Mouse (Mus musculus): Measurements from ENCODE around the gene Rpusd3. TPM values are rescaled to one million over a fixed set of nuclear protein-coding genes. Genes with fewer than 3 reads are reported as not detected.

Gene Rpusd3
- polyA plus RNA-seq, 1 experiment from 2014 or later: 22.2 TPM

Small RNAs within 50 kb of the gene (microRNA-seq; reads per million reads assigned to microRNA genes)
- gene Gm24387: not detected

Other genes with a start within 250 kb of the Rpusd3 start
- 0.44 and 0.70 TPM in 2 replicates for gene Lhfpl4, start 224.0 kb downstream of the Rpusd3 start, polyA plus RNA-seq (2016; fragmentation: Nextera tagmentation; extraction: Ambion mirVana)
- 24.8 and 26.5 TPM in 2 replicates for gene Mtmr14, start 181.5 kb downstream of the Rpusd3 start, polyA plus RNA-seq (2016; fragmentation: Nextera tagmentation; extraction: Ambion mirVana)
- 0.02 TPM in 1 of 2 replicates, not detected in the other for gene Cpne9, start 137.0 kb downstream of the Rpusd3 start, polyA plus RNA-seq (2016; fragmentation: Nextera tagmentation; extraction: Ambion mirVana)
- gene Brpf1, start 112.2 kb downstream of the Rpusd3 start, polyA plus RNA-seq (2016; fragmentation: Nextera tagmentation; extraction: Ambion mirVana): 15.8 and 16.0 TPM in 2 replicates
- gene Ogg1, start 92.4 kb downstream of the Rpusd3 start, polyA plus RNA-seq (2016; fragmentation: Nextera tagmentation; extraction: Ambion mirVana): 8.7 and 9.1 TPM in 2 replicates
- 31.5 TPM in 2 replicates for gene Camk1, start 75.4 kb downstream of the Rpusd3 start, polyA plus RNA-seq (2016; fragmentation: Nextera tagmentation; extraction: Ambion mirVana)
- 29.2 and 33.3 TPM in 2 replicates for gene Tada3, start 41.5 kb downstream of the Rpusd3 start, polyA plus RNA-seq (2016; fragmentation: Nextera tagmentation; extraction: Ambion mirVana)
- 275 and 294 TPM in 2 replicates for gene Arpc4, start 41.2 kb downstream of the Rpusd3 start, polyA plus RNA-seq (2016; fragmentation: Nextera tagmentation; extraction: Ambion mirVana)
- gene Ttll3, start 30.1 kb downstream of the Rpusd3 start, polyA plus RNA-seq (2016; fragmentation: Nextera tagmentation; extraction: Ambion mirVana): 1.1 and 1.3 TPM in 2 replicates
- gene Cidec, start 16.4 kb upstream of the Rpusd3 start, polyA plus RNA-seq (2016; fragmentation: Nextera tagmentation; extraction: Ambion mirVana): not detected in 2 replicates
- gene Jagn1, start 23.2 kb upstream of the Rpusd3 start, polyA plus RNA-seq (2016; fragmentation: Nextera tagmentation; extraction: Ambion mirVana): 56.0 and 57.1 TPM in 2 replicates
- 0.36 and 0.41 TPM in 2 replicates for gene Il17re, start 39.1 kb upstream of the Rpusd3 start, polyA plus RNA-seq (2016; fragmentation: Nextera tagmentation; extraction: Ambion mirVana)
- 4.7 and 5.1 TPM in 2 replicates for gene Il17rc, start 52.1 kb upstream of the Rpusd3 start, polyA plus RNA-seq (2016; fragmentation: Nextera tagmentation; extraction: Ambion mirVana)
- 9.6 and 10.9 TPM in 2 replicates for gene Creld1, start 64.0 kb upstream of the Rpusd3 start, polyA plus RNA-seq (2016; fragmentation: Nextera tagmentation; extraction: Ambion mirVana)
- gene Prrt3, start 82.6 kb upstream of the Rpusd3 start, polyA plus RNA-seq (2016; fragmentation: Nextera tagmentation; extraction: Ambion mirVana): 0.08 and 0.11 TPM in 2 replicates
- 55.8 and 56.5 TPM in 2 replicates for gene Emc3, start 112.3 kb upstream of the Rpusd3 start, polyA plus RNA-seq (2016; fragmentation: Nextera tagmentation; extraction: Ambion mirVana)
- 13.8 and 16.4 TPM in 2 replicates for gene Fancd2, start 112.3 kb upstream of the Rpusd3 start, polyA plus RNA-seq (2016; fragmentation: Nextera tagmentation; extraction: Ambion mirVana)
- 0.10 and 0.11 TPM in 2 replicates for gene Fancd2os, start 181.4 kb upstream of the Rpusd3 start, polyA plus RNA-seq (2016; fragmentation: Nextera tagmentation; extraction: Ambion mirVana)
- 106 and 109 TPM in 2 replicates for gene Brk1, start 185.4 kb upstream of the Rpusd3 start, polyA plus RNA-seq (2016; fragmentation: Nextera tagmentation; extraction: Ambion mirVana)
- 13.9 and 14.8 TPM in 2 replicates for gene Vhl, start 204.6 kb upstream of the Rpusd3 start, polyA plus RNA-seq (2016; fragmentation: Nextera tagmentation; extraction: Ambion mirVana)
- gene Irak2, start 219.1 kb upstream of the Rpusd3 start, polyA plus RNA-seq (2016; fragmentation: Nextera tagmentation; extraction: Ambion mirVana): 17.2 and 17.9 TPM in 2 replicates